Mouse (Mus musculus) liver, adult 2 months (tissue): ENCODE results near the gene Scube3.

ENCODE experiments used
- CTCF ChIP-seq: fragments of 200-500 bp; IDR thresholded peaks from 2 replicates; pipeline ENCODE4 v1.5.1; 2011; ENCODE audit warnings: low read depth, low read length, control low read depth
- POLR2A ChIP-seq: fragments of 200-500 bp; IDR thresholded peaks from 2 replicates; pipeline ENCODE4 v1.6.1; 2011; ENCODE audit warnings: low read length, control low read depth; ENCODE audit not compliant: insufficient read depth; ENCODE audit errors: extremely low read depth

GRCm38 (mm10) chr17:28213236-28213635 is 71.3 kb downstream of the Scube3 start:
- peak; percentile 48 for TF ChIP-seq CTCF
- no peak for TF ChIP-seq POLR2A
